Mouse (Mus musculus) testis, adult 2 months (tissue): Measurements from ENCODE around the gene Lix1. TPM values are rescaled to one million over a fixed set of nuclear protein-coding genes. Genes with fewer than 3 reads are reported as not detected.

ENCODE experiments used
- H3K27ac ChIP-seq: fragments of 200-500 bp; 2 replicates; pipeline ENCODE4 v1.5.1; 2012; ENCODE audit warnings: low read depth, low read length; ENCODE audit not compliant: control insufficient read depth, insufficient read depth
- H3K27me3 ChIP-seq: fragments of 200-500 bp; 2 replicates; pipeline ENCODE4 v1.6.1; 2012; ENCODE audit warnings: mild to moderate bottlenecking, low read length, moderate library complexity; ENCODE audit not compliant: control insufficient read depth, insufficient read depth
- H3K36me3 ChIP-seq: fragments of 200-500 bp; 2 replicates; pipeline ENCODE4 v1.6.1; 2012; ENCODE audit warnings: mild to moderate bottlenecking, low read length; ENCODE audit not compliant: control insufficient read depth, insufficient read depth
- H3K4me1 ChIP-seq: fragments of 200-500 bp; 2 replicates; pipeline ENCODE4 v1.6.1; 2012; ENCODE audit warnings: low read length; ENCODE audit not compliant: control insufficient read depth, insufficient read depth
- H3K4me3 ChIP-seq: fragments of 200-500 bp; 2 replicates; pipeline ENCODE4 v1.5.1; 2012; ENCODE audit warnings: low read depth, mild to moderate bottlenecking, low read length, moderate library complexity, mixed read lengths; ENCODE audit not compliant: control insufficient read depth
- CTCF ChIP-seq: fragments of 200-500 bp; IDR thresholded peaks from 2 replicates; pipeline ENCODE4 v1.5.1; 2012; ENCODE audit warnings: low read depth, mild to moderate bottlenecking, inconsistent platforms, low read length, moderate library complexity; ENCODE audit not compliant: control insufficient read depth, insufficient read depth, insufficient replicate concordance
- POLR2A ChIP-seq: fragments of 200-500 bp; IDR thresholded peaks from 2 replicates; pipeline ENCODE4 v1.6.1; 2012; ENCODE audit warnings: low read depth, mild to moderate bottlenecking, inconsistent platforms, low read length, moderate library complexity; ENCODE audit not compliant: control insufficient read depth
- polyA plus RNA-seq: library from polyadenylated mRNA; depleted of rRNA; stranded (reverse); fragments of >200 nt; gene quantifications from 2 replicates; pipeline ENCODE4 v1.2.3, GENCODE M21; 2012; rRNA removed

Gene Lix1
- 0.52 and 0.54 TPM in 2 replicates for polyA plus RNA-seq

- Histone ChIP-seq H3K27me3 (no peaks in the 10 kb centered on the region), H3K4me1 (no peaks in the 10 kb centered on the region), H3K27ac (no peak within 1 kb of the TSS), H3K36me3 (no peaks in the 10 kb centered on the region), H3K4me3 (no peak within 1 kb of the TSS)
- TF ChIP-seq CTCF (peak; percentile 14; the same call in 1 of the 2 replicates), POLR2A (no peak)
Observed at GRCm38 (mm10) chr17:17402222-17403004, at the start of gene Lix1. Gene Lix1, plus strand, starts transcription at chr17:17402672.

DNA sequence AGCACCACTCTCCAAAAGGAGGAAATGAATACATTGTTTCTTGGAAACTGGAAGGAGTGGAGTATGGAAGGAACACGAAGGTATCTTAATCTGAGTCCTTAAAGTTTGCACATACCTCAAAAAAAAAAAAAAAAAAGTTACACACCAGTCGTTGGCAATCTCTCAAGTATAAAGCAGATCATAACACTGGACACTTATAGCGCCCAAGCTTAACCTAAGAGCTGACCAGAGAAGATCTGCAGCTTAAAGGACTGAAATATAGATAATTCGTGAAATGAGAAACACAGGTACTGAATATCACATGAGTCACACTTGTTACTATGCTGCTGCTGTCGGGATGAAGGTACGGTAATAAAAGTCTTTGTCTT, 28.9 kb upstream of the Lix1 start:
- no peaks in the 10 kb centered on the region for H3K27me3 ChIP-seq
- H3K27ac ChIP-seq: peak overlapping the region; percentile 78
- no peaks in the 10 kb centered on the region for H3K36me3 ChIP-seq
- peak overlapping the region; percentile 96 for H3K4me3 ChIP-seq
- TF ChIP-seq CTCF (no peak), POLR2A (no peak)
- H3K4me1 ChIP-seq: peaks cover 2% of the 10 kb centered on the region; the same call in 1 of the 2 replicates

GRCm38 (mm10) chr17:17373918-17374910, 28.3 kb upstream of the Lix1 start, which contains the start of gene Riok2:
Gene Riok2, plus strand, starts transcription at chr17:17374309.
- Histone ChIP-seq H3K4me1 (peaks cover 2% of the 10 kb centered on the region; the same call in 1 of the 2 replicates), H3K27me3 (no peaks in the 10 kb centered on the region), H3K27ac (peak within 1 kb of the TSS; percentile 81), H3K36me3 (no peaks in the 10 kb centered on the region), H3K4me3 (peak within 1 kb of the TSS; percentile 96)
- TF ChIP-seq CTCF (no peak), POLR2A (peak; percentile 76)

GRCm38 (mm10) chr17:17375581-17375980, 26.9 kb upstream of the Lix1 start:
- Histone ChIP-seq H3K4me3 (no peak overlapping the region), H3K36me3 (no peaks in the 10 kb centered on the region), H3K27me3 (no peaks in the 10 kb centered on the region), H3K27ac (no peak overlapping the region), H3K4me1 (peaks cover 2% of the 10 kb centered on the region; the same call in 1 of the 2 replicates)
- TF ChIP-seq CTCF (no peak), POLR2A (no peak)

- TF ChIP-seq POLR2A (no peak), CTCF (no peak)
- no peaks in the 10 kb centered on the region for H3K27me3 ChIP-seq
- H3K4me3 ChIP-seq: peak overlapping the region; percentile 11; the same call in 1 of the 2 replicates
- H3K27ac ChIP-seq: no peak overlapping the region
- no peaks in the 10 kb centered on the region for H3K4me1 ChIP-seq
- peaks cover 2% of the 10 kb centered on the region for H3K36me3 ChIP-seq
Observed at GRCm38 (mm10) chr17:17383703-17384102, 18.8 kb upstream of the Lix1 start.

GRCm38 (mm10) chr17:17384502-17384901, 18.0 kb upstream of the Lix1 start:
- peaks cover 3% of the 10 kb centered on the region for H3K36me3 ChIP-seq
- H3K4me1 ChIP-seq: no peaks in the 10 kb centered on the region
- H3K4me3 ChIP-seq: no peak overlapping the region
- TF ChIP-seq POLR2A (no peak), CTCF (no peak)
- no peaks in the 10 kb centered on the region for H3K27me3 ChIP-seq
- H3K27ac ChIP-seq: no peak overlapping the region

- TF ChIP-seq CTCF: no peak
- no peak for TF ChIP-seq POLR2A
- H3K4me1 ChIP-seq: no peaks in the 10 kb centered on the region
- H3K27ac ChIP-seq: no peak overlapping the region
- H3K4me3 ChIP-seq: no peak overlapping the region
- H3K36me3 ChIP-seq: peaks cover 3% of the 10 kb centered on the region
- no peaks in the 10 kb centered on the region for H3K27me3 ChIP-seq
Observed at GRCm38 (mm10) chr17:17386117-17386516, 16.4 kb upstream of the Lix1 start.
